Mouse (Mus musculus): ENCODE results near the gene Cbx3.

- TF ChIP-seq POLR2A (IDR thresholded peaks at IDR 0.05; ENCODE audit: low read depth, low read length) (no peak), CTCF (conservative IDR thresholded peaks at IDR 0.05 in 1 of 2, IDR thresholded peaks at IDR 0.05 in 1 of 2; ENCODE audit: low read depth in 2 of 2, low read length in 2 of 2) (no peak), RAD21 (IDR thresholded peaks at IDR 0.05; ENCODE audit: low read depth, low read length) (no peak), EP300 (IDR thresholded peaks at IDR 0.05; ENCODE audit: low read length) (no peak), POLR2AphosphoS2 (IDR thresholded peaks at IDR 0.05; ENCODE audit: low read depth, low read length) (no peak), NRF1 (IDR thresholded peaks at IDR 0.05; ENCODE audit: low read depth, low read length) (no peak), MYC (IDR thresholded peaks at IDR 0.05; ENCODE audit: low read depth, low read length) (no peak), ELF1 (IDR thresholded peaks at IDR 0.05; ENCODE audit: low read depth, low read length) (no peak), ZMIZ1 (IDR thresholded peaks at IDR 0.05; ENCODE audit: low read depth, low read length) (no peak), BHLHE40 (IDR thresholded peaks at IDR 0.05; ENCODE audit: low read depth, low read length) (no peak)
These were observed 45.6 kb upstream of the Cbx3 start for GRCm38 (mm10) chr6:51424537-51424936.

All from CH12.LX (cell line).